Mouse (Mus musculus) adrenal gland, postnatal 0 days (tissue): ENCODE results near the gene Suclg2. TPM values are rescaled to one million over a fixed set of nuclear protein-coding genes. Genes with fewer than 3 reads are reported as not detected.

ENCODE experiments used
- polyA plus RNA-seq: library from polyadenylated mRNA; unstranded; fragments of >200 nt; fragmentation: Nextera tagmentation; extraction: Ambion mirVana; gene quantifications from 2 replicates; pipeline ENCODE4 v1.2.1, GENCODE M21; 2015

The Suclg2 gene
- 50.4 and 104 TPM in 2 replicates for polyA plus RNA-seq

GRCm38 (mm10) chr6:95718031-95718968, at the start of gene Suclg2:
Gene Suclg2, minus strand, starts transcription at chr6:95718800.

